Mouse (Mus musculus): ENCODE results near the gene Rack1. TPM values are rescaled to one million over a fixed set of nuclear protein-coding genes. Genes with fewer than 3 reads are reported as not detected.
A peak's percentile ranks its signal among the peaks of the same experiment; 100 is the strongest.
"Not testable (repeated sequence)": the region's sequence is repeated elsewhere in the genome, so short reads cannot be mapped to it uniquely, and the experiment has no call there.

The Rack1 gene
- polyA plus RNA-seq, 1 experiment from 2014 or later, result 795 TPM

GRCm38 (mm10) chr11:48790946-48791345, 9.2 kb upstream of the Rack1 start:
- H3K4me2 ChIP-seq (ENCODE audit: low read length), result peak overlapping the region; percentile 18; the same call in 1 of the 2 replicates
- 0 out of 2 replicates have a peak, but pooled peaks have one; percentile 18 for ATAC-seq (replicated peaks; ENCODE audit: low FRiP score, low read depth)

GRCm38 (mm10) chr11:48791894-48792293, 8.2 kb upstream of the Rack1 start:
- H3K9ac ChIP-seq (ENCODE audit: low read depth, low read length); H3K27me3 ChIP-seq (ENCODE audit: insufficient read depth, low read length); H3K4me3 ChIP-seq (replicated peaks; ENCODE audit: low read depth, low read length); DNase-seq (ENCODE audit: low spot score); H3K9me3 ChIP-seq (replicated peaks; ENCODE audit: low read length); H3K4me1 ChIP-seq (replicated peaks; ENCODE audit: insufficient read depth, low read length); H3K4me2 ChIP-seq (ENCODE audit: low read length); H3K36me3 ChIP-seq (ENCODE audit: insufficient read depth, low read length); ATAC-seq (replicated peaks; ENCODE audit: low FRiP score, low read depth); H3K27ac ChIP-seq: not testable (repeated sequence)
- WGBS, result 90% methylated on average over 9 of the region's 9 CpGs

More at GRCm38 (mm10) chr11:48790946-48791345, 9.2 kb upstream of the Rack1 start:
- no peaks in the 10 kb centered on the region for H3K27me3 ChIP-seq (ENCODE audit: insufficient read depth, low read length)
- DNase-seq (ENCODE audit: low spot score), result no peak
- WGBS, result 24% methylated on average over 8 of the region's 8 CpGs
- no peak for TF ChIP-seq CTCF (IDR thresholded peaks at IDR 0.05; ENCODE audit: low read depth)
- no peaks in the 10 kb centered on the region; the same call in 1 of the 2 replicates for H3K4me1 ChIP-seq (replicated peaks; ENCODE audit: insufficient read depth, low read length)
- no peaks in the 10 kb centered on the region for H3K36me3 ChIP-seq (ENCODE audit: insufficient read depth, low read length)
- H3K27ac ChIP-seq, result no peak overlapping the region
- no peaks in the 10 kb centered on the region for H3K9me3 ChIP-seq (replicated peaks; ENCODE audit: low read length)
- no peak overlapping the region for H3K9ac ChIP-seq (ENCODE audit: low read depth, low read length)
- no peak overlapping the region for H3K4me3 ChIP-seq (replicated peaks; ENCODE audit: low read depth, low read length)

- Histone ChIP-seq H3K4me3 (replicated peaks; ENCODE audit: low read depth, low read length) (no peak overlapping the region), H3K9me3 (replicated peaks; ENCODE audit: low read length) (no peaks in the 10 kb centered on the region), H3K27me3 (ENCODE audit: insufficient read depth, low read length) (no peaks in the 10 kb centered on the region), H3K9ac (ENCODE audit: low read depth, low read length) (no peak overlapping the region), H3K36me3 (ENCODE audit: insufficient read depth, low read length) (no peaks in the 10 kb centered on the region), H3K27ac (no peak overlapping the region), H3K4me2 (ENCODE audit: low read length) (no peak overlapping the region), H3K4me1 (replicated peaks; ENCODE audit: insufficient read depth, low read length) (no peaks in the 10 kb centered on the region; the same call in 1 of the 2 replicates)
- DNase-seq (ENCODE audit: low spot score) (no peak), ATAC-seq (replicated peaks; ENCODE audit: low FRiP score, low read depth) (no peak)
- TF ChIP-seq CTCF (IDR thresholded peaks at IDR 0.05; ENCODE audit: low read depth), result no peak
- 96% methylated on average over 3 of the region's 3 CpGs for WGBS
These were observed 6.9 kb upstream of the Rack1 start for GRCm38 (mm10) chr11:48793184-48793583.

GRCm38 (mm10) chr11:48795221-48795620, 4.9 kb upstream of the Rack1 start:
- Histone ChIP-seq H3K4me3 (replicated peaks; ENCODE audit: low read depth, low read length) (no peak overlapping the region), H3K9me3 (replicated peaks; ENCODE audit: low read length) (no peaks in the 10 kb centered on the region)

GRCm38 (mm10) chr11:48796290-48796689, 3.8 kb upstream of the Rack1 start:
- peak; percentile 9; the same call in 1 of the 2 replicates for TF ChIP-seq CTCF (IDR thresholded peaks at IDR 0.05; ENCODE audit: low read depth)

More at GRCm38 (mm10) chr11:48795221-48795620, 4.9 kb upstream of the Rack1 start:
- ATAC-seq (replicated peaks; ENCODE audit: low FRiP score, low read depth) (no peak), DNase-seq (ENCODE audit: low spot score) (no peak)
- WGBS, result 95% methylated on average over 7 of the region's 7 CpGs
- Histone ChIP-seq H3K36me3 (ENCODE audit: insufficient read depth, low read length) (no peaks in the 10 kb centered on the region), H3K27me3 (ENCODE audit: insufficient read depth, low read length) (no peaks in the 10 kb centered on the region), H3K9ac (ENCODE audit: low read depth, low read length) (no peak overlapping the region), H3K4me2 (ENCODE audit: low read length) (no peak overlapping the region), H3K4me1 (replicated peaks; ENCODE audit: insufficient read depth, low read length) (no peaks in the 10 kb centered on the region; the same call in 1 of the 2 replicates), H3K27ac (no peak overlapping the region)
- TF ChIP-seq CTCF (IDR thresholded peaks at IDR 0.05; ENCODE audit: low read depth), result no peak

GRCm38 (mm10) chr11:48797287-48797686, 2.8 kb upstream of the Rack1 start:
- Histone ChIP-seq H3K27ac (no peak overlapping the region), H3K9ac (ENCODE audit: low read depth, low read length) (no peak overlapping the region), H3K36me3 (ENCODE audit: insufficient read depth, low read length) (peaks cover 7% of the 10 kb centered on the region; the same call in 1 of the 2 replicates), H3K27me3 (ENCODE audit: insufficient read depth, low read length) (no peaks in the 10 kb centered on the region), H3K4me3 (replicated peaks; ENCODE audit: low read depth, low read length) (no peak overlapping the region), H3K4me1 (replicated peaks; ENCODE audit: insufficient read depth, low read length) (peaks cover 11% of the 10 kb centered on the region), H3K4me2 (ENCODE audit: low read length) (no peak overlapping the region), H3K9me3 (replicated peaks; ENCODE audit: low read length) (no peaks in the 10 kb centered on the region)
- DNase-seq (ENCODE audit: low spot score), result no peak
- no peak for ATAC-seq (replicated peaks; ENCODE audit: low FRiP score, low read depth)
- whole genome bisulfite sequencing, result 71% methylated on average over 5 of the region's 5 CpGs
- TF ChIP-seq CTCF (IDR thresholded peaks at IDR 0.05; ENCODE audit: low read depth), result no peak

More at GRCm38 (mm10) chr11:48796290-48796689, 3.8 kb upstream of the Rack1 start:
- WGBS, result 78% methylated on average over 4 of the region's 4 CpGs
- Histone ChIP-seq H3K9me3 (replicated peaks; ENCODE audit: low read length) (no peaks in the 10 kb centered on the region), H3K27ac (no peak overlapping the region), H3K27me3 (ENCODE audit: insufficient read depth, low read length) (no peaks in the 10 kb centered on the region), H3K9ac (ENCODE audit: low read depth, low read length) (no peak overlapping the region), H3K36me3 (ENCODE audit: insufficient read depth, low read length) (no peaks in the 10 kb centered on the region), H3K4me3 (replicated peaks; ENCODE audit: low read depth, low read length) (no peak overlapping the region), H3K4me1 (replicated peaks; ENCODE audit: insufficient read depth, low read length) (peaks cover under 1% of the 10 kb centered on the region; the same call in 1 of the 2 replicates), H3K4me2 (ENCODE audit: low read length) (no peak overlapping the region)
- DNase-seq (ENCODE audit: low spot score) (no peak), ATAC-seq (replicated peaks; ENCODE audit: low FRiP score, low read depth) (no peak)

All from kidney, postnatal 0 days (tissue).